Mouse (Mus musculus) lung, embryonic 14.5 days (tissue): ENCODE data around the gene Ulk1. TPM values are rescaled to one million over a fixed set of nuclear protein-coding genes. Genes with fewer than 3 reads are reported as not detected.

Experiments
- ATAC-seq: fragments of 200-750 bp; cut with Nextera tagmentation; 2 replicates; pipeline ENCODE4 v1.8.0; 2017; ENCODE audit warnings: mild to moderate bottlenecking, moderate TSS enrichment, moderate library complexity; ENCODE audit not compliant: insufficient read depth
- DNase-seq: peaks from one replicate; pipeline ENCODE4 v3.0.0-alpha.2; 2015
- H3K27ac ChIP-seq: fragments of 300-500 bp; sonication (generic); 2 replicates; pipeline ENCODE4 v1.5.1; 2014; ENCODE audit warnings: low read depth, mild to moderate bottlenecking, moderate library complexity
- H3K27me3 ChIP-seq: fragments of 300-500 bp; sonication (generic); 2 replicates; pipeline ENCODE4 v1.6.1; 2014; ENCODE audit warnings: low read length, control low read depth; ENCODE audit not compliant: insufficient read depth
- H3K36me3 ChIP-seq: fragments of 300-500 bp; sonication (generic); 2 replicates; pipeline ENCODE4 v1.6.1; 2014; ENCODE audit warnings: control low read depth; ENCODE audit not compliant: insufficient read depth
- H3K4me1 ChIP-seq: fragments of 300-500 bp; sonication (generic); 2 replicates; pipeline ENCODE4 v1.6.1; 2014; ENCODE audit warnings: antibody characterized with exemption, control low read depth; ENCODE audit not compliant: insufficient read depth
- H3K4me2 ChIP-seq: fragments of 300-500 bp; sonication (generic); 2 replicates; pipeline ENCODE4 v1.6.1; 2014; ENCODE audit warnings: mild to moderate bottlenecking
- H3K4me3 ChIP-seq: fragments of 300-500 bp; sonication (generic); 2 replicates; pipeline ENCODE4 v1.5.1; 2014; ENCODE audit warnings: low read depth, low read length
- H3K9ac ChIP-seq: fragments of 300-500 bp; sonication (generic); 2 replicates; pipeline ENCODE4 v1.6.1; 2014
- H3K9me3 ChIP-seq: fragments of 300-500 bp; sonication (generic); 2 replicates; pipeline ENCODE4 v1.6.1; 2016; ENCODE audit warnings: low read depth, low read length, control low read depth
- CTCF ChIP-seq: IDR thresholded peaks from 2 replicates; pipeline ENCODE4 v1.5.1; 2016; ENCODE audit warnings: antibody characterized with exemption, low read depth
- WGBS: fragments of 180-500 bp; shearing (Covaris S2); extraction: QIAGEN DNeasy Blood & Tissue Kit; methylation state at CpG from one replicate; pipeline ENCODE4 v1.1.7; 2014; 5-methylcytosine and 5-hydroxymethylcytosine counted together
- polyA plus RNA-seq: library from polyadenylated mRNA; unstranded; fragments of >200 nt; fragmentation: Nextera tagmentation; extraction: Ambion mirVana; gene quantifications from 2 replicates; pipeline ENCODE4 v1.2.1, GENCODE M21; 2014

The Ulk1 gene
- 35.1 and 39.2 TPM in 2 replicates for polyA plus RNA-seq

GRCm38 (mm10) chr5:110809667-110810325, at the start of gene Ulk1:
Ulk1 (minus strand) TSS chr5:110810097.
- peak within 1 kb of the TSS; percentile 91 for H3K4me2 ChIP-seq
- WGBS = under 1% methylated on average over 78 of the region's 80 CpGs
- no peaks in the 10 kb centered on the region for H3K27me3 ChIP-seq
- ATAC-seq (peak; percentile 92), DNase-seq (peak; percentile 100)
- TF ChIP-seq CTCF = no peak
- H3K27ac ChIP-seq = peak within 1 kb of the TSS; percentile 87
- H3K36me3 ChIP-seq = peaks cover 26% of the 10 kb centered on the region; the same call in 1 of the 2 replicates
- H3K4me1 ChIP-seq = peaks cover 14% of the 10 kb centered on the region
- peak within 1 kb of the TSS; percentile 95 for H3K9ac ChIP-seq
- H3K4me3 ChIP-seq = peak within 1 kb of the TSS; percentile 97
- no peaks in the 10 kb centered on the region for H3K9me3 ChIP-seq

DNA sequence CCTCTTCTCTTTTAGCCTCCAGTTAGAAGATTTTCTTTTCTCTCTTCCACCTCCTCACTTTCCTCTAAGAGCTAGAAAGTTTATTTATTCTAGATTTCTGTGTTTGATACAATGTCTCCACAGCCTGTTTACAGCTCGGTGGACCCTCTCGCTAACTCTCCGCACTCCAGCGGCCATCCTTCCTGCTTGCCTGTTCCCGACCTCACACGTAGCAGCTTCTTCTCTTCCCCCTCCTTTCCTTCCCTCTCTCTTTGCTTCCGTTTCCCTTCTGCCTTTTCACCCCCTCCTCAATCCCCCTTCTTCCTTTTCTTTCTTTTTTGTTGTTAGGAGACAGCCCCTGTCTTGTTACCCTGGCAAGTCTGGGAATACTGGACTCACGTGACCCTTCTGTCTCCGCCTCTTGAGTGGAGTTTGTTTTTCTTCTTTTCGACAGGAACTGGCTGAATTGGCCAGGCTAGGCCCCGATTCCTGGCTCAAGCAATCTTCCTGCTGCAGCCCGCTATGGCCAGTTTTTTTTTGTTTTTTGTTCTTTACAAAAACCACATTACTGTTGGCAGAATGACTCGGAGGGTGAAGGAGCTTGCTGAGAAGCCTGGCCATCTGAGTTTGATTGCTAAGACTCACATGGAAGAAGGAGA, 49.2 kb upstream of the Ulk1 start:
- peak; percentile 90 for ATAC-seq
- peak overlapping the region; percentile 86 for H3K27ac ChIP-seq
- 10% methylated on average over 13 of the region's 13 CpGs for WGBS
- no peaks in the 10 kb centered on the region for H3K27me3 ChIP-seq
- DNase-seq = peak; percentile 85
- H3K4me1 ChIP-seq = no peaks in the 10 kb centered on the region; the same call in 1 of the 2 replicates
- H3K4me3 ChIP-seq = peak overlapping the region; percentile 26
- H3K36me3 ChIP-seq = peaks cover 41% of the 10 kb centered on the region
- H3K9me3 ChIP-seq = no peaks in the 10 kb centered on the region
- peak overlapping the region; percentile 53 for H3K4me2 ChIP-seq
- peak overlapping the region; percentile 28 for H3K9ac ChIP-seq
- TF ChIP-seq CTCF = no peak

DNA sequence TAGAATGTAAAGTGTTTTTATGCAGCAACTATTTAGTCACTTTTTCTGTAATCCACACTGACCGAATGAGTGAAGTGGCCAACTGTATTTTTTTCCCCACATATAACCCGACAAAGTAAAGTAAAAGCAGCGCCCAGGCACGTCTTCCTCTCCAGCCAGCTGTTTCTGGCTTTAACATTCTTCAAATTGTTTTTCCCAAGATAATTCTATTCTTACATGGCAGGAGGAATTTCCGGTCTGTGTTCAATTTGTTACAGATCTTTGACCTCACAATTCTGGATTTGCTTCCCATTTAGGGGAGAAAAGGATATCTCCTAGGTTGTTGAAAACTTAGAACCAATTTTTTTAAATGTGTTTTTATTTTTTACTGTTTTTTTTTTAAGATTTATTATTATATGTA, 47.2 kb upstream of the Ulk1 start:
- Histone ChIP-seq H3K27ac (no peak overlapping the region), H3K4me1 (no peaks in the 10 kb centered on the region; the same call in 1 of the 2 replicates), H3K9me3 (no peaks in the 10 kb centered on the region), H3K4me3 (no peak overlapping the region), H3K27me3 (no peaks in the 10 kb centered on the region), H3K36me3 (peaks cover 31% of the 10 kb centered on the region; the same call in 1 of the 2 replicates), H3K9ac (no peak overlapping the region), H3K4me2 (no peak overlapping the region)
- peak; percentile 37 for DNase-seq
- no peak for TF ChIP-seq CTCF
- no peak for ATAC-seq
- WGBS = 42% methylated on average over 5 of the region's 5 CpGs

- no peak overlapping the region for H3K4me2 ChIP-seq
- no peaks in the 10 kb centered on the region for H3K27me3 ChIP-seq
- H3K9me3 ChIP-seq = no peaks in the 10 kb centered on the region
- DNase-seq (no peak), ATAC-seq (no peak)
- TF ChIP-seq CTCF = peak; percentile 27; the same call in 1 of the 2 replicates
- H3K4me3 ChIP-seq = no peak overlapping the region
- no peaks in the 10 kb centered on the region for H3K4me1 ChIP-seq
- H3K9ac ChIP-seq = no peak overlapping the region
- no peak overlapping the region for H3K27ac ChIP-seq
- WGBS = 67% methylated on average over 1 of the region's 1 CpGs
- H3K36me3 ChIP-seq = peaks cover 28% of the 10 kb centered on the region
Measured at GRCm38 (mm10) chr5:110852990-110853389, 43.1 kb upstream of the Ulk1 start.

DNA sequence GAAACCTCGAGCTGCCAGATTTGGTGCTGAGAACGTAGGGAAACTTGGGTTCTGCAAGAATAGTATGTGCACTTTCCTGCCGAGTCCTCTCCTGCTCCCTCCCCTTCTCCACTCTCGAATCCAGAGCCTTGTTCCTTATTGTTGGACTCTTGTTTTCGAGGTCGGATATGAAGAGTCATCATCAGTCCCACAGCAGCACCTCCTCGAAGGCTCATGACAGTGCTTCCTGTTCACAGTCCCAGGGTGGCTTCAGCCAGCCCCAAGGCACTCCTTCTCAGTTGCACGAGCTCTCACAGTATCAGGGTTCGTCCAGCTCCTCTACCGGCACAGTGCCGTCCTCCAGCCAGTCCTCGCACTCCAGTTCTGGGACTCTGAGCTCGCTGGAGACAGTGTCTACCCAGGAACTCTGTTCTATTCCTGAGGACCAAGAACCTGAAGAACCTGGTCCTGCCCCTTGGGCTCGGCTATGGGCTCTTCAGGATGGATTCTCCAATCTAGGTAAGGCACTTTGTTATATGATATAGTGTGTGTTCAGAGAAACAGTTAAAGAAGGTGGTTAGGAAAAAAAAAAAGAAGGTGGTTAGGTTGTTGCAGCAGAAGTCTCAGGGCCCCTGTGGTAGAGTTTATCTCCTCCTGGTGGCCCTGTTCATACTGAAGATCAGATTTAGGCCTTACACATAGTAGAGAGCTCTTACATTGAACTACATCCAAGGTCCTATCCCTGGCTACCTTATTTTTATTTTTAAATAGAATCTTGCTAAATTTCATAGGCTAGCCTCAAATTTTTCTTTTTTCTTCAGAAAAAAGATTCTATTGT, 31.4 kb upstream of the Ulk1 start:
- H3K27ac ChIP-seq = no peak overlapping the region
- no peaks in the 10 kb centered on the region for H3K27me3 ChIP-seq
- H3K9me3 ChIP-seq = no peaks in the 10 kb centered on the region
- TF ChIP-seq CTCF = no peak
- H3K36me3 ChIP-seq = peaks cover 26% of the 10 kb centered on the region
- ATAC-seq (no peak), DNase-seq (no peak)
- peak overlapping the region; percentile 60 for H3K4me2 ChIP-seq
- H3K9ac ChIP-seq = no peak overlapping the region
- H3K4me3 ChIP-seq = 0 out of 2 replicates have a peak overlapping the region, but pooled peaks have one; percentile 73
- WGBS = 90% methylated on average over 14 of the region's 14 CpGs
- no peaks in the 10 kb centered on the region for H3K4me1 ChIP-seq

DNA sequence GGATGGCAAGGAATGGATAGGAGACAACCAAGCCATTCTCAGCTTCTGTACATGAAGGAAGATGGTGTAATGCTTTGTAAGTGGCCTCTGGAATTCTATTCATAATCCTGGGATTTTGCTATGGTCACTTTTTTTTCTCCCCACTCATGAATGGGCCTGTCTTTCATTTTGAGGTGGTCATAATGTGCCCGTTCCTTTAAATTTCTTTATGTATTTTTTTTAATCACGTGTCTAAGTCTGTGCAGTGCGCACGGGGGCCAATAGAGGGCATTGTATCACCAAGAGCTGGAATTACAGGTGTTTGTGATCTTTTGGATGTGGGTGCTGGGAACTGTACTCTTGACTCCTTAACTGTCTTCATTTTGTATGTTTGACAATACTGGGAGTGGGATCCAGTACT, 30.6 kb upstream of the Ulk1 start:
- Histone ChIP-seq H3K9ac (peak overlapping the region; percentile 38), H3K27ac (peak overlapping the region; percentile 86), H3K27me3 (no peaks in the 10 kb centered on the region), H3K9me3 (no peaks in the 10 kb centered on the region), H3K4me2 (peak overlapping the region; percentile 60), H3K4me3 (peak overlapping the region; percentile 73), H3K4me1 (no peaks in the 10 kb centered on the region), H3K36me3 (peaks cover 18% of the 10 kb centered on the region)
- TF ChIP-seq CTCF = peak; percentile 59
- DNase-seq (peak; percentile 70), ATAC-seq (no peak)
- 3% methylated on average over 4 of the region's 4 CpGs for WGBS
